Mouse (Mus musculus) MEL (cell line): Measurements from ENCODE around the gene Bcl7c. TPM values are rescaled to one million over a fixed set of nuclear protein-coding genes. Genes with fewer than 3 reads are reported as not detected.
"Not testable (repeated sequence)": the region's sequence is repeated elsewhere in the genome, so short reads cannot be mapped to it uniquely, and the experiment has no call there.

Source experiments
- DNase-seq: peaks from one replicate; pipeline ENCODE4 v3.0.0; 2011; ENCODE audit warnings: low read depth, low spot score
- H3K27ac ChIP-seq: 2 replicates; pipeline ENCODE4 v1.5.1; 2012; ENCODE audit warnings: low read depth, mild to moderate bottlenecking, control low read depth, low read length, moderate library complexity; ENCODE audit not compliant: control insufficient read depth
- H3K27me3 ChIP-seq, 2 experiments: fragments of 150-350 bp in 1 of 2; sonication (generic) in 1 of 2; 2 replicates each; pipeline ENCODE4 v1.6.1; 2012; ENCODE audit warnings: low read length in 2 of 2, mild to moderate bottlenecking in 2 of 2, improper control_type of control experiment in 1 of 2, moderate library complexity in 1 of 2; ENCODE audit not compliant: insufficient read depth in 2 of 2, control insufficient read depth in 1 of 2
- H3K36me3 ChIP-seq, 2 experiments: 2 replicates each; pipeline ENCODE4 v1.6.1; 2012 to 2014; ENCODE audit warnings: low read length in 2 of 2, improper control_type of control experiment in 1 of 2, inconsistent platforms in 1 of 2, mild to moderate bottlenecking in 1 of 2; ENCODE audit not compliant: insufficient read depth in 2 of 2, control insufficient read depth in 1 of 2
- H3K4me1 ChIP-seq, 2 experiments: fragments of 150-350 bp in 1 of 2; sonication (generic) in 1 of 2; 2 replicates each; pipeline ENCODE4 v1.6.1; 2012; ENCODE audit warnings: low read length in 2 of 2, improper control_type of control experiment in 1 of 2, mild to moderate bottlenecking in 1 of 2; ENCODE audit not compliant: insufficient read depth in 2 of 2, control insufficient read depth in 1 of 2
- H3K4me3 ChIP-seq, 2 experiments: fragments of 150-350 bp in 1 of 2; sonication (generic) in 1 of 2; 2 replicates each; pipeline ENCODE4 v1.5.1; 2012; ENCODE audit warnings: low read depth in 2 of 2, low read length in 2 of 2, mild to moderate bottlenecking in 2 of 2, moderate library complexity in 2 of 2, control low read depth in 1 of 2, improper control_type of control experiment in 1 of 2; ENCODE audit not compliant: control insufficient read depth in 1 of 2, insufficient read depth in 1 of 2
- H3K79me2 ChIP-seq: 2 replicates; pipeline ENCODE4 v1.6.1; 2012; ENCODE audit warnings: mild to moderate bottlenecking, low read length, moderate library complexity; ENCODE audit not compliant: control insufficient read depth, poor library complexity, insufficient read depth
- H3K9ac ChIP-seq: 2 replicates; pipeline ENCODE4 v1.6.1; 2012; ENCODE audit warnings: low read depth, mild to moderate bottlenecking, control low read depth, low read length, moderate library complexity; ENCODE audit not compliant: control insufficient read depth, poor library complexity, severe bottlenecking
- H3K9me3 ChIP-seq: fragments of 150-350 bp; sonication (generic); replicated peaks from 2 replicates; pipeline ENCODE4 v1.6.1; 2012; ENCODE audit warnings: mild to moderate bottlenecking, low read length, improper control_type of control experiment, moderate library complexity; ENCODE audit not compliant: insufficient read depth
- CTCF ChIP-seq, 3 experiments: IDR thresholded peaks in 2 of 3; conservative IDR thresholded peaks in 1 of 3; 2 replicates each; pipeline ENCODE4 v1.5.1; 2011 to 2012; ENCODE audit warnings: low read length in 3 of 3, low read depth in 2 of 3, mild to moderate bottlenecking in 2 of 3, improper control_type of control experiment in 1 of 3, inconsistent platforms in 1 of 3, mixed read lengths in 1 of 3, moderate library complexity in 1 of 3; ENCODE audit not compliant: control insufficient read depth in 1 of 3, insufficient read depth in 1 of 3, poor library complexity in 1 of 3, severe bottlenecking in 1 of 3
- EP300 ChIP-seq, 2 experiments: IDR thresholded peaks; 2 replicates each; pipeline ENCODE4 v1.6.1; 2011; ENCODE audit warnings: improper control_type of control experiment in 2 of 2, low read length in 2 of 2, low read depth in 1 of 2, mild to moderate bottlenecking in 1 of 2
- GABPA ChIP-seq: IDR thresholded peaks from 2 replicates; pipeline ENCODE4 v1.6.1; 2012; ENCODE audit warnings: low read depth, mild to moderate bottlenecking, inconsistent platforms, low read length, improper control_type of control experiment, moderate library complexity
- GATA1 ChIP-seq: IDR thresholded peaks from 2 replicates; pipeline ENCODE4 v1.6.1; 2011; ENCODE audit warnings: low read depth, low read length, improper control_type of control experiment
- HCFC1 ChIP-seq: IDR thresholded peaks from 2 replicates; pipeline ENCODE4 v1.6.1; 2012; ENCODE audit warnings: low read depth, mild to moderate bottlenecking, inconsistent platforms, low read length, improper control_type of control experiment, moderate library complexity
- KAT2A ChIP-seq: conservative IDR thresholded peaks from 2 replicates; pipeline ENCODE4 v1.6.1; 2012; ENCODE audit warnings: low read depth, low read length, improper control_type of control experiment, inconsistent platforms
- MAFK ChIP-seq: IDR thresholded peaks from 2 replicates; pipeline ENCODE4 v1.6.1; 2011; ENCODE audit warnings: low read depth, mild to moderate bottlenecking, low read length, improper control_type of control experiment, borderline replicate concordance
- MAX ChIP-seq: IDR thresholded peaks from 2 replicates; pipeline ENCODE4 v1.6.1; 2011; ENCODE audit warnings: low read length, improper control_type of control experiment
- MAZ ChIP-seq: IDR thresholded peaks from 2 replicates; pipeline ENCODE4 v1.6.1; 2012; ENCODE audit warnings: low read depth, mild to moderate bottlenecking, inconsistent platforms, low read length, improper control_type of control experiment
- MEF2A ChIP-seq: IDR thresholded peaks from 2 replicates; pipeline ENCODE4 v1.6.1; 2014; ENCODE audit warnings: low read depth, mild to moderate bottlenecking, inconsistent platforms, low read length, improper control_type of control experiment; ENCODE audit not compliant: poor library complexity, insufficient replicate concordance, severe bottlenecking; ENCODE audit errors: extremely low read depth
- MYC ChIP-seq: IDR thresholded peaks from 2 replicates; pipeline ENCODE4 v1.6.1; 2011; ENCODE audit warnings: low read depth, mild to moderate bottlenecking, low read length, improper control_type of control experiment, moderate library complexity
- NRF1 ChIP-seq: IDR thresholded peaks from 2 replicates; pipeline ENCODE4 v1.6.1; 2014; ENCODE audit warnings: low read depth, mild to moderate bottlenecking, inconsistent platforms, low read length, improper control_type of control experiment, moderate library complexity; ENCODE audit not compliant: poor library complexity, insufficient read depth, severe bottlenecking
- POLR2A ChIP-seq, 2 experiments: IDR thresholded peaks; 2 replicates each; pipeline ENCODE4 v1.6.1; 2011 to 2012; ENCODE audit warnings: low read length in 2 of 2, mild to moderate bottlenecking in 2 of 2, control low read depth in 1 of 2, improper control_type of control experiment in 1 of 2, low read depth in 1 of 2, moderate library complexity in 1 of 2; ENCODE audit not compliant: control insufficient read depth in 1 of 2, insufficient read depth in 1 of 2, poor library complexity in 1 of 2
- RAD21 ChIP-seq: IDR thresholded peaks from 2 replicates; pipeline ENCODE4 v1.6.1; 2011; ENCODE audit warnings: mild to moderate bottlenecking, low read depth, low read length, improper control_type of control experiment
- SIN3A ChIP-seq: IDR thresholded peaks from 2 replicates; pipeline ENCODE4 v1.6.1; 2012; ENCODE audit warnings: low read length, improper control_type of control experiment, inconsistent platforms
- SMC3 ChIP-seq: IDR thresholded peaks from 2 replicates; pipeline ENCODE4 v1.6.1; 2011; ENCODE audit warnings: low read depth, low read length, improper control_type of control experiment
- TAL1 ChIP-seq: IDR thresholded peaks from 2 replicates; pipeline ENCODE4 v1.6.1; 2012; ENCODE audit warnings: mild to moderate bottlenecking, inconsistent platforms, low read length, moderate library complexity, mixed read lengths
- TBP ChIP-seq: IDR thresholded peaks from 2 replicates; pipeline ENCODE4 v1.8.0; 2011; ENCODE audit warnings: low read depth, low read length, improper control_type of control experiment
- TCF12 ChIP-seq: IDR thresholded peaks from 2 replicates; pipeline ENCODE4 v1.6.1; 2014; ENCODE audit warnings: low read depth, mild to moderate bottlenecking, inconsistent platforms, low read length, improper control_type of control experiment, moderate library complexity
- USF2 ChIP-seq, 2 experiments: IDR thresholded peaks; 2 replicates each; pipeline ENCODE4 v1.6.1; 2011 to 2012; ENCODE audit warnings: improper control_type of control experiment in 2 of 2, low read length in 2 of 2, borderline replicate concordance in 1 of 2, inconsistent platforms in 1 of 2, low read depth in 1 of 2, mild to moderate bottlenecking in 1 of 2; ENCODE audit not compliant: insufficient read depth in 1 of 2
- ZKSCAN1 ChIP-seq: IDR thresholded peaks from 2 replicates; pipeline ENCODE4 v1.6.1; 2012; ENCODE audit warnings: low read depth, mild to moderate bottlenecking, inconsistent platforms, low read length, improper control_type of control experiment, moderate library complexity
- polyA plus RNA-seq, 2 experiments: library from polyadenylated mRNA; stranded (reverse) in 1 of 2; unstranded in 1 of 2; fragments of >175 nt in 1 of 2; fragments of >200 nt in 1 of 2; gene quantifications; 2 replicates each; pipeline versions ENCODE4 v1.2.1 to v1.2.4; 2012; ENCODE audit warnings: low replicate concordance in 2 of 2, low read depth in 1 of 2; ENCODE audit not compliant: insufficient read length in 2 of 2, insufficient read depth in 1 of 2, missing spikeins in 1 of 2
- total RNA-seq: library from RNA; depleted of rRNA; stranded (reverse); fragments of 300-350 nt; gene quantifications from 2 replicates; pipeline ENCODE4 v1.2.3, GENCODE M21; 2012

Bcl7c gene
- total and polyA plus RNA-seq, 3 experiments = 72.4 to 98.4 TPM; not detected in 1

DNA sequence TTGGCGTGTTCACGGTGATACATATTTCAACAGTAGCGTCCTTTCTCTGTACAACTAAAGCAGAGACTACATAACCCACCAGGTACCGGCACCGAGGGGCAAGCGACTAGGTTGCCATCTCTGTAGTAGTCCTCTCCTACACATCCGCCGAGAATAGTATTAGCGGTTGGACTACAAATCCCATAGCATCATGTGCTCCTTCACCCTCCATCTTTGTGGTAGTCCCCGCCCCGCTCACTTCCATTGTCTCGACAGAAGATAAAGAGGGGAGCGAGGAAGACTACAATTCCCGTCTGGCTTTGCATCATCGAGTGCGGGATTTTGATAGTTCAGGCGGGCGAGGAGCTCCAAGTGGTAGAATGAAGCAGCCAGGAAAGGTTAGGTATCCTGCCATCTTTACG, 36.5 kb upstream of the Bcl7c start (continued):
- no peak for TF ChIP-seq CTCF (IDR thresholded peaks at IDR 0.05 in 2 of 3, conservative IDR thresholded peaks at IDR 0.05 in 1 of 3; ENCODE audit: control insufficient read depth in 1 of 3, insufficient read depth in 1 of 3, low read depth in 2 of 3, low read length in 3 of 3, poor library complexity in 1 of 3, severe bottlenecking in 1 of 3)
- TF ChIP-seq TBP = peak; percentile 59; the same call in 1 of the 2 replicates
- TF ChIP-seq EP300 (IDR thresholded peaks at IDR 0.05; ENCODE audit: low read depth in 1 of 2, low read length in 2 of 2) = no peak
- 0 out of 2 replicates have a peak, but pooled peaks have one; percentile 21 for TF ChIP-seq TCF12
- TF ChIP-seq POLR2A (IDR thresholded peaks at IDR 0.05; ENCODE audit: control insufficient read depth in 1 of 2, insufficient read depth in 1 of 2, low read depth in 1 of 2, low read length in 2 of 2, poor library complexity in 1 of 2) = peak; percentile 57 to 72; a peak in 3 of 4 replicates
- peak; percentile 85 for TF ChIP-seq KAT2A
- no peak for TF ChIP-seq USF2 (IDR thresholded peaks at IDR 0.05; ENCODE audit: borderline replicate concordance in 1 of 2, insufficient read depth in 1 of 2, low read depth in 1 of 2, low read length in 2 of 2)
- TF ChIP-seq MYC = peak; percentile 83
- TF ChIP-seq, all 39 proteins: peak for 19

- Histone ChIP-seq H3K4me1 (peaks cover 0 to 8% of the 10 kb centered on the region in 2 experiments; a peak in 1 of 4 replicates), H3K4me3 (peak within 1 kb of the TSS; percentile 70 to 72), H3K9ac (peak within 1 kb of the TSS; percentile 72), H3K36me3 (peaks cover 0 to 6% of the 10 kb centered on the region in 2 experiments; a peak in 1 of 4 replicates), H3K79me2 (peaks cover 2% of the 10 kb centered on the region; the same call in 1 of the 2 replicates), H3K9me3 (no peaks in the 10 kb centered on the region), H3K27ac (peak within 1 kb of the TSS; percentile 72), H3K27me3 (no peaks in the 10 kb centered on the region)
- peak; percentile 90 for DNase-seq
- TF ChIP-seq TAL1 (no peak), MAX (no peak; the same call in 1 of the 2 replicates), GABPA (no peak), POLR2A (IDR thresholded peaks at IDR 0.05; ENCODE audit: control insufficient read depth in 1 of 2, insufficient read depth in 1 of 2, low read depth in 1 of 2, low read length in 2 of 2, poor library complexity in 1 of 2) (no peak; a peak in 1 of 4 replicates), GATA1 (no peak), MAZ (peak; percentile 90), MAFK (no peak), ZKSCAN1 (no peak; the same call in 1 of the 2 replicates), NRF1 (no peak), MEF2A (no peak), HCFC1 (peak; percentile 53; the same call in 1 of the 2 replicates), RAD21 (peak; percentile 53), CTCF (IDR thresholded peaks at IDR 0.05 in 2 of 3, conservative IDR thresholded peaks at IDR 0.05 in 1 of 3; ENCODE audit: control insufficient read depth in 1 of 3, insufficient read depth in 1 of 3, low read depth in 2 of 3, low read length in 3 of 3, poor library complexity in 1 of 3, severe bottlenecking in 1 of 3) (peak; percentile 61 to 73 (median 73)), SIN3A (0 out of 2 replicates have a peak, but pooled peaks have one; percentile 22), SMC3 (peak; percentile 69)
These were observed 35.8 kb upstream of the Bcl7c start, which contains the start of gene Fbxl19 for GRCm38 (mm10) chr7:127744366-127745045. Gene Fbxl19 (plus strand): TSS chr7:127744543.

DNA sequence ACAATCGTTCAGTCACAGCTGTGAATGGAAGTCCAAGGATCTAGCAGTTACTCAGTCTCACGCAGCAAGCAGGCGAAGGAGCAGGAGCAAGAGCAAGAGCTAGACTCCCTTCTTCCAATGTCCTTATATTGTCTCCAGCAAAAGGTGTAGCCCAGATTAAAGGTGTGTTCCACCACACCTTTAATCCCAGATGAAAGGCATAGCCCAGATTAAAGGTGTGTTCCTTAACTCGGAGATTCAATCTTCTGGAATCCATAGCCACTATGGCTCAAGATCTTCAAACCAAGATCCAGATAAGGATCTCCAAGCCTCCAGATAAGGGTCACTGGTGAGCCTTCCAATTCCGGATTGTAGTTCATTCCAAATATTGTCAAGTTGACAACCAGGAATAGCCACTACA, 23.3 kb upstream of the Bcl7c start, which contains the start of gene Ctf2:
Gene Ctf2, minus strand, starts transcription at position 101 of the 400 bp plus-strand sequence.
- not testable (repeated sequence) for H3K79me2 ChIP-seq, H3K4me1 ChIP-seq, H3K4me3 ChIP-seq, H3K9me3 ChIP-seq, DNase-seq, H3K9ac ChIP-seq, H3K36me3 ChIP-seq, H3K27me3 ChIP-seq, H3K27ac ChIP-seq
